ENCODE assay signal across 9 mouse cellular contexts in genomic region chr17:23738836-23739201, GRCm38 (mm10). TPM values are rescaled to one million over a fixed set of nuclear protein-coding genes. Genes with fewer than 3 reads are reported as not detected.
A peak's percentile ranks its signal among the peaks of the same experiment; 100 is the strongest.
DNase-seq lines count a peak whose midpoint lies in the region; ATAC-seq lines count a peak whose summit lies in the region.
"Had no signal": no experiment of that assay in that cellular context is flagged by ENCODE, and none has a peak within 500 bp of the region (broad histone marks: within the 10 kb centered on the region; RNA-seq: fewer than 3 reads in every experiment).

No protein-coding gene starts in this region.

- DNase-seq in kidney, adult 18-20 months = no peak
- DNase-seq in forebrain, embryonic 11.5 days (ENCODE audit: low spot score) = no peak
- DNase-seq in limb, embryonic 10.5 days (ENCODE audit: low spot score) = no peak
- DNase-seq in cerebellum, adult 9-11 months = no peak
- DNase-seq in cerebellum, postnatal 14 days = no peak
- no peak for DNase-seq in ovary, postnatal 10 days (ENCODE audit: low spot score)

- H3K4me3 ChIP-seq in kidney, embryonic 16.5 days (ENCODE audit: low read length) = peak overlapping the region; percentile 67
- H3K4me3 ChIP-seq in forebrain, embryonic 11.5 days (ENCODE audit: low read depth, low read length) = peak overlapping the region; percentile 64
- H3K4me3 ChIP-seq in limb, embryonic 10.5 days = peak overlapping the region; percentile 71
- H3K4me3 ChIP-seq in neural tube, embryonic 12.5 days = peak overlapping the region; percentile 69

- peaks cover 20% of the 10 kb centered on the region for H3K36me3 ChIP-seq in kidney, embryonic 16.5 days (ENCODE audit: insufficient read depth, low read length)
- no peaks in the 10 kb centered on the region; the same call in 1 of the 2 replicates for H3K36me3 ChIP-seq in forebrain, embryonic 11.5 days (ENCODE audit: control insufficient read depth, insufficient read depth, low read length)
- peaks cover 38% of the 10 kb centered on the region for H3K36me3 ChIP-seq in limb, embryonic 10.5 days
- peaks cover 30% of the 10 kb centered on the region for H3K36me3 ChIP-seq in neural tube, embryonic 12.5 days

- 53% methylated on average over 2 of the region's 2 CpGs for WGBS in kidney, embryonic 16.5 days
- WGBS in forebrain, embryonic 11.5 days = 25% methylated on average over 2 of the region's 2 CpGs
- 45% methylated on average over 2 of the region's 2 CpGs for WGBS in limb, embryonic 10.5 days
- 31% methylated on average over 2 of the region's 2 CpGs for WGBS in neural tube, embryonic 12.5 days

- H3K27ac ChIP-seq in kidney, embryonic 16.5 days (ENCODE audit: low read length) = no peak overlapping the region
- no peak overlapping the region for H3K27ac ChIP-seq in forebrain, embryonic 11.5 days (ENCODE audit: low read depth, low read length)
- H3K27ac ChIP-seq in limb, embryonic 10.5 days = no peak overlapping the region
- H3K27ac ChIP-seq in neural tube, embryonic 12.5 days = no peak overlapping the region

- peaks cover 33% of the 10 kb centered on the region for H3K27me3 ChIP-seq in kidney, embryonic 16.5 days (ENCODE audit: insufficient read depth, low read length)
- H3K27me3 ChIP-seq in forebrain, embryonic 11.5 days (ENCODE audit: control insufficient read depth, insufficient read depth, low read length) = peaks cover 34% of the 10 kb centered on the region
- peaks cover 85% of the 10 kb centered on the region for H3K27me3 ChIP-seq in limb, embryonic 10.5 days (ENCODE audit: low read depth, poor library complexity, severe bottlenecking)
- peaks cover 36% of the 10 kb centered on the region for H3K27me3 ChIP-seq in neural tube, embryonic 12.5 days (replicated peaks)

- H3K9ac ChIP-seq in kidney, embryonic 16.5 days (replicated peaks; ENCODE audit: low read length) = peak overlapping the region; percentile 74; the same call in 1 of the 2 replicates
- H3K9ac ChIP-seq in forebrain, embryonic 11.5 days (ENCODE audit: low read length) = peak overlapping the region; percentile 74
- peak overlapping the region; percentile 82 for H3K9ac ChIP-seq in neural tube, embryonic 12.5 days

- ATAC-seq in kidney, embryonic 16.5 days (ENCODE audit: low FRiP score, low TSS enrichment) = no peak
- ATAC-seq in forebrain, embryonic 11.5 days (replicated peaks; ENCODE audit: low FRiP score) = no peak
- no peak for ATAC-seq in neural tube, embryonic 12.5 days (ENCODE audit: low FRiP score, low read depth)

- H3K4me2 ChIP-seq in kidney, embryonic 16.5 days (replicated peaks; ENCODE audit: low read depth, low read length) = peak overlapping the region; percentile 99
- H3K4me2 ChIP-seq in forebrain, embryonic 11.5 days (ENCODE audit: low read depth, low read length, severe bottlenecking) = peak overlapping the region; percentile 99
- peak overlapping the region; percentile 96 for H3K4me2 ChIP-seq in neural tube, embryonic 12.5 days (replicated peaks)

- peaks cover 29% of the 10 kb centered on the region for H3K4me1 ChIP-seq in kidney, embryonic 16.5 days (ENCODE audit: insufficient read depth, low read length)
- peaks cover 15% of the 10 kb centered on the region; the same call in 1 of the 2 replicates for H3K4me1 ChIP-seq in forebrain, embryonic 11.5 days (replicated peaks; ENCODE audit: control insufficient read depth, insufficient read depth, low read length)
- peaks cover 42% of the 10 kb centered on the region for H3K4me1 ChIP-seq in limb, embryonic 10.5 days
- H3K4me1 ChIP-seq in neural tube, embryonic 12.5 days = peaks cover 22% of the 10 kb centered on the region

- H3K9me3 ChIP-seq in kidney, embryonic 16.5 days (ENCODE audit: low read length) = no peaks in the 10 kb centered on the region
- H3K9me3 ChIP-seq in forebrain, embryonic 11.5 days (ENCODE audit: control insufficient read depth, low read length) = no peaks in the 10 kb centered on the region
- 0 out of 2 replicates have a peak, but pooled peaks cover 3% of the 10 kb centered on the region for H3K9me3 ChIP-seq in limb, embryonic 10.5 days (replicated peaks)
- no peaks in the 10 kb centered on the region for H3K9me3 ChIP-seq in neural tube, embryonic 12.5 days
- H3K9me3 ChIP-seq: G1E had no signal

RNA-seq across cellular contexts. Expression of gene Paqr4, which starts 1.8 kb away (rescaled TPM):
- 22.9 and 25.4 TPM in 2 replicates for polyA plus RNA-seq in kidney, embryonic 16.5 days (2015; fragmentation: Nextera tagmentation; extraction: Ambion mirVana)
- 26.5 and 28.8 TPM in 2 replicates for polyA plus RNA-seq in forebrain, embryonic 11.5 days (2014; fragmentation: Nextera tagmentation; extraction: Ambion mirVana)
- 5.9 and 9.0 TPM in 2 replicates for polyA plus RNA-seq in limb, embryonic 10.5 days (2016; fragmentation: Nextera tagmentation; extraction: Ambion mirVana)
- polyA plus RNA-seq in neural tube, embryonic 12.5 days (2016; fragmentation: Nextera tagmentation; extraction: Ambion mirVana) = 41.7 and 41.8 TPM in 2 replicates

RNA-seq across cellular contexts. Expression of gene Kremen2, which starts 6.8 kb away (rescaled TPM):
- 0.81 and 1.3 TPM in 2 replicates for polyA plus RNA-seq in kidney, embryonic 16.5 days (2015; fragmentation: Nextera tagmentation; extraction: Ambion mirVana)
- 2.2 and 2.6 TPM in 2 replicates for polyA plus RNA-seq in forebrain, embryonic 11.5 days (2014; fragmentation: Nextera tagmentation; extraction: Ambion mirVana)
- polyA plus RNA-seq in limb, embryonic 10.5 days (2016; fragmentation: Nextera tagmentation; extraction: Ambion mirVana) = 13.8 and 19.5 TPM in 2 replicates
- polyA plus RNA-seq in neural tube, embryonic 12.5 days (2016; fragmentation: Nextera tagmentation; extraction: Ambion mirVana) = 5.8 and 6.1 TPM in 2 replicates

RNA-seq across cellular contexts. Expression of gene Pkmyt1, which starts 12.7 kb away (rescaled TPM):
- 53.0 and 56.2 TPM in 2 replicates for polyA plus RNA-seq in kidney, embryonic 16.5 days (2015; fragmentation: Nextera tagmentation; extraction: Ambion mirVana)
- polyA plus RNA-seq in forebrain, embryonic 11.5 days (2014; fragmentation: Nextera tagmentation; extraction: Ambion mirVana) = 61.3 and 62.9 TPM in 2 replicates
- polyA plus RNA-seq in limb, embryonic 10.5 days (2016; fragmentation: Nextera tagmentation; extraction: Ambion mirVana) = 66.8 and 67.6 TPM in 2 replicates
- polyA plus RNA-seq in neural tube, embryonic 12.5 days (2016; fragmentation: Nextera tagmentation; extraction: Ambion mirVana) = 32.7 and 34.1 TPM in 2 replicates

RNA-seq across cellular contexts. Expression of gene 1520401A03Rik, which starts 16.2 kb away (rescaled TPM):
- polyA plus RNA-seq in kidney, embryonic 16.5 days (2015; fragmentation: Nextera tagmentation; extraction: Ambion mirVana) = 0.15 and 0.61 TPM in 2 replicates
- not detected in 2 replicates for polyA plus RNA-seq in forebrain, embryonic 11.5 days (2014; fragmentation: Nextera tagmentation; extraction: Ambion mirVana)
- 0.13 and 0.36 TPM in 2 replicates for polyA plus RNA-seq in limb, embryonic 10.5 days (2016; fragmentation: Nextera tagmentation; extraction: Ambion mirVana)
- 0.79 and 1.1 TPM in 2 replicates for polyA plus RNA-seq in neural tube, embryonic 12.5 days (2016; fragmentation: Nextera tagmentation; extraction: Ambion mirVana)

RNA-seq across cellular contexts. Expression of gene Flywch1, which starts 32.6 kb away (rescaled TPM):
- 101 and 104 TPM in 2 replicates for polyA plus RNA-seq in kidney, embryonic 16.5 days (2015; fragmentation: Nextera tagmentation; extraction: Ambion mirVana)
- 167 and 174 TPM in 2 replicates for polyA plus RNA-seq in forebrain, embryonic 11.5 days (2014; fragmentation: Nextera tagmentation; extraction: Ambion mirVana)
- polyA plus RNA-seq in limb, embryonic 10.5 days (2016; fragmentation: Nextera tagmentation; extraction: Ambion mirVana) = 177 and 183 TPM in 2 replicates
- polyA plus RNA-seq in neural tube, embryonic 12.5 days (2016; fragmentation: Nextera tagmentation; extraction: Ambion mirVana) = 234 and 241 TPM in 2 replicates
